Mouse (Mus musculus) heart, adult 8-10 months (tissue): ENCODE measurements around the gene Sit1. TPM values are rescaled to one million over a fixed set of nuclear protein-coding genes. Genes with fewer than 3 reads are reported as not detected.

Experiments
- DNase-seq: peaks from one replicate; pipeline ENCODE4 v3.0.0; 2022; ENCODE audit warnings: low spot score
- total RNA-seq, 4 experiments: library from RNA; stranded (reverse); gene quantifications; 2 replicates each; pipeline ENCODE4 v1.2.4; 2022

Gene Sit1
- total RNA-seq, 4 experiments from 2014 or later, result not detected

DNA sequence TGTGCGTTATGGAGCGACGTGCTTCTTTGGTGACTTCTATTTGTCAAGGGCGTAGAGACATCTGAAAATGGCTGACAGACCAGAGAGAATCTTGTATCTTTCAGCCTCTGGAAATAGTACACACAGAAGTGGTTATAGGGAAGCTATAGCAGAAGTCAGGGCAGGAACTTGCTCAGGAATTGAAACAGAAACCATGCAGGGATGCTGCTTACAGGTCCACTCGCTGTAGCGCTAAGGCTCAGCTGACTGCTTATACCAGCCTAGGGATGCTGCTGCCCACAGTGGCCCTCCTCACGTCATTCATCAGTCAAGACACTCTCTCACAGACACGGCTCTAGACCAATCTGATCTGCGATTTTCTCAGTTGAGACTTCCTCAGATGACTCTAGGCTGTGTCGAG is 13.2 kb downstream of the Sit1 start:
- no peak for DNase-seq

DNA sequence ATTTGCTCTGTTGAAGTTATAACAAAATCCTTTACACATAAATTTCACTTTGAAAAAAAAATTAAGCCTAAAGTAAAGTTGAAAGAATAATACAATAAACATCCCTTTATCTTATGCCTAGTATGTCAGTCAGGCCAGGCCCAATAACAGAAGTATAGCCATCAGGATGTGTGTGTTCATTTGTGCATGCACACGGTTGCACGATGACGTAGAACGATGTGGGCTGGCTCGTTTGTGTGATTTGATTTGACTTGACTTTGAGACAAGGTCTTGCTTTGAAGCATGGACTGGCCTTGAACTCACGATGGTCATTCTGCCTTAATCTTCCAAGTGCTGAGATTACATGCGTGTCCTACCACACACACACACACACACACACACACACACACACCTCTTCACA is 16.7 kb downstream of the Sit1 start:
- no peak for DNase-seq

DNA sequence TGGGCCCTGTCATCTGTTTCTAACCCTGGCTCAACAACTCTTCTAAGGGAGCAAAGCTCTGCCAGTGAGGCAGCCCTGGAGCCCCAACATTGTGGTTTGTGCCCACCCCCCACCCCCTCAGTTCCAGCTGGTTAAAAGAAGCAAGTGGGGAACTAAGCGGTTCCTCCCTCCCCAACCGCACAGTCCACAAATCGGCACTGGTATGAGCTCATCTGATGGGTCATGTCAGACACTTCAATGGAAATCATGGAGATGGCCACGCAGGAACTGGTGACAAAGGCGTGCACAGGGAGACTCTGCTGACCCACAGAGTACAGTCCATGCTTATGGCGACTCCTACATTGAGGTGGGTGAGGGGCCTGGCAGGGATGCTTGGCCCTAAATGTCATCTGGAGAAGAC is 17.6 kb downstream of the Sit1 start:
- no peak for DNase-seq

DNA sequence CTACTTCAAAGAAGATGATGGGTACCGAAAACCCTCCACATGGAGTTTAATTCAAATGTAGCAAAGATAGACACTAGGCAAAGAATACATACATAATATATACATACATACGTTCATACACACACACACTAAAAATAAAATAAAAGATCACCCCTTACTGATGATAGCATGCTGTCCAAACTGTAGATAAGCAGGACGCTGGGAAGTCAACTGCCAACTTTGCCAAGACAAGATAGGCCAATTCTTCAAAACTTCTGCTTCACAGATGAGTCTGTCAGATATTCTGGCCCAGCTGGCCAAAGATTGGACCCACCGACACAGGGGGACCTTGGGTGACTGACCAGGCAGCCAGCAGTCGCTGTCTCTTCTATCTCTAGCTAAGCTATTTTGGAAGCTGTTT is 20.4 kb downstream of the Sit1 start:
- DNase-seq, result no peak

DNA sequence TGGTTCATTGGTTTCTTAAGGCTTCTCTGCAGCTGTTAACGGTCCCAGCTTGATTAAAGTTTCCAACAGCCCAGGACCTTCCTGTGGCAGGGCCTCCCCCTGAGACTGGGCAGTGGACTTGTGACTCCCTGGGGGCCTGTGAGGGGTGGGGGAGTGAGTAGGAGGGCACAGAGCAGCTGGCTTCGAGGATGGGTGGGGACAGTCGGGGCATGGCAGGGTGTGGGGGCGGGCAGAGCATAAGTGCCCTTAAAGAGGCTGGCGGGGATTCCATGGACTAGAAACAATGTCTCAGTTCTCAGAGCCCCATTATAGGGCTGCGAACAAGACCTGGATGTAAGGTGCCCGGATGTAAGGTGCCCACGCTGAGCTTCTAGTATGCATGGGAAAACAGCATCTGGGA is 26.4 kb downstream of the Sit1 start:
- no peak for DNase-seq

GRCm38 (mm10) chr4:43456470-43456869 is 27.1 kb downstream of the Sit1 start:
- no peak for DNase-seq

GRCm38 (mm10) chr4:43454041-43454836 is 29.3 kb downstream of the Sit1 start, which contains the start of gene Cd72:
TSS of gene Cd72 (minus strand) at chr4:43454628.
- no peak for DNase-seq

DNA sequence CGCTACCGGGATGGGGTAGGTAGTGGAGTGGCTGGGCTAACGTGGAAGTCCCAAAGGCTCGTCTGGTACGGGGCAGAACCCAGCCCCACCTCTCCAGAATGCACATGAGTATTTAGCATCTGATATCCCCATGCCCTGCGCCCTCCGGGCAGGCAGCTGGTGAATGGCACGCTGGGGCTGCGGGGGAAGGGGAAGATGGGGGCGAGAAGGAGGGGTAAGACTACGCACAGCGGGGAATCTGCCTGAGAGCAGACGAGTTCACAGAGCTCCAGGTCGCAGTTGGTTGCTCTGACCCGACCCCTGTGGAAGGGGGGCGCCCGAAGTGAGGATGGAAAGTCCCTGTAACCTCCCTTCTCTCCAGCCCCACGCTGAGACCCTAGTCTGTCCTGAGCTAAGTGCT is 30.1 kb downstream of the Sit1 start:
- DNase-seq, result no peak

DNA sequence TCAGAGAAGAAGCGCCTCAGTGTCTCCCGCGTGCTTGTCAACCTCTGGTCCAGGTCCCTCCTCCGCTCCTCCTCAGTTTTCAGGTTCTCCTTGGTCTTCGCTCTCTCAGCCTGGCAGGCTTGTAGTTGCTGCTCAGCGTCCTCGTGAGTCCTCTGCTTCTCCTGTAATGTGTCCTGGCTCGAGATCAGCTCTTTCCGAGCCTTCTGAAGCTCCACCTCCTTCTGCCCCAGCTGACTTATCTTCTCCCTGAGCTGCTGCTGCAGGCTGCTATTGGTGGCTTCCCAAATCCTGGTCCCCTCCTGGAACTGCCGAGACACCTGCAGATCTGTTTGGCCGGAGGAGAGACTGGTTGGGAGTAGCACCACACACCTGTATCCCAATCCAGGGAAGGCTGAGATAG is 31.2 kb downstream of the Sit1 start:
- no peak for DNase-seq

DNA sequence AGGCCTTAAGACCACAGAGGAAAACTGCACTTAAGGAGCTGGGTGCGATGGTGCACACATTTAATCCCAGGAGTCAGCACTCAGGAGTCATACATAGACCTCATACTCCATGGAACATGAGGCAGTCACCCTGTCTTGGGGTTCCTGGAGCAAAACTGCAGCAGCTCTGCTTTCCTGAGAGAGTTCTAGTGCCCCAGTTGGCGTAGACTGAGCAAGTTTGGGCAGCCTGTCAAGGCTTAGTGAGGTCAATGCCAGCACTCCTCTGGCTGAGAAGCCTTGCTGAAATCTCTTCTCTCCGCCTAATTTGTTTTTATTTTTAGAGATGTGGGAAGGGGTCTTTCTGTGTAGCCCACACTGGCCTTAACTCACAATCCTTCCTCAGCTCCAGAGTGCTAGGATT is 35.0 kb downstream of the Sit1 start:
- no peak for DNase-seq

GRCm38 (mm10) chr4:43447251-43447650 is 36.3 kb downstream of the Sit1 start:
- DNase-seq, result no peak

DNA sequence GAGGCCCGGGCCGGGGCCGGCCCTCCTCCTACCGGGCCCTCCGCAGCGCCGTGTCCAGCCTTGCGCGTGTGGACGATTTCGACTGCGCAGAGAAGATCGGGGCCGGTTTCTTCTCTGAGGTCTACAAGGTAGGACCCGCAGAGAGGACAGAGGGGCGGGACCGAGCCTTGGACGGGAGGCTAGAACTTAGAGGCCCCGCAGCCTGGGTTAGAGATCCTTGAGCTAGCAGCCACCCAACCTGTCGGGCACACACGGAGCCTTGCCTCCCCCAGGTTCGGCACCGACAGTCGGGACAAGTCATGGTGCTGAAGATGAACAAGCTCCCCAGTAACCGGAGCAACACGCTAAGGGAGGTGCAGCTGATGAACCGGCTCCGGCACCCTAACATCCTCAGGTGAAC is 40.0 kb downstream of the Sit1 start:
- no peak for DNase-seq

DNA sequence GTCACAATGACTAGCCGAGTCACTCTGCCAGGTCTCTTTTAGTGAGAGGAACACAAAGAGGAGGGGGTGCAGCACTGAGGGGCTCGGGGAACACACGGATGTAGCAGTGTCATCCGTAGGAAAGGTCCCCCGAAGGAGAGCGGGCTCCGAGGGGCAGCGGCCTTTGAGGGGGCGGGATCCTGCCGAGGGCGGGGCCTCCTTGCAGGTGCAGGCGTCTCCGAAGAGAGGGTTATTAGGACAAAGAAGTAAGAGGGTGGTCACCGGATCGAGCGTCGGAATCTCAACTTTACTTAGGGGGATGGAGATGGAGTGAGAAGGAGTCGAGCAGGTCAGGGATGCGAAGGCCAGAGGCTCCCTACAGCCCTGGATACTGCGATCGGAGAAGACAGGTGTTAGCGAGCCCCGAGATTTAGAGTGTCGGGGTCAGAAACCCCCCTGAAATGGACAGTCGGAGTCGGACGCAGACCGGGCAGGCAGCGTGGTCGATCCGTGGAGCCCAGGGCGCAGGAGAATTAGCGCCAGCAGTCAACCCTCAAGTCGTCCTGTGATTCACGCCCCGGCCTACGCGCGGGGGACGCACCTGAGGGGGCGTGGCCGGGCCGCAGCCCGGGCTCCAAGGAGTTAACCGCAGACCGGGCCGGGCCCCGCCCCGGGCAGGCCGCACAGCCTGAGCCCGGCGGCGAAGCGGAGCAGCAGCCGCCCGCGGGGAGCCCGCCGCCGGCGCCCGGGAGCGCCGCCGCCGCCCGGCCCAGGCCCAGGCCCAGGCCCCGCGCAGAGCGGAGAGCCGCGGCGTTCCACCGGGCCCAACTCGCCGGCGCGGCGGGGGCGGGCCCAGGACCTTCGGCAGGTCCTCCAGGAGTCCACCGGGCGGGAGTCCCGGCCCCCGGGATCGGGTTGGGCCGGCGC is 40.8 kb downstream of the Sit1 start:
- no peak for DNase-seq

DNA sequence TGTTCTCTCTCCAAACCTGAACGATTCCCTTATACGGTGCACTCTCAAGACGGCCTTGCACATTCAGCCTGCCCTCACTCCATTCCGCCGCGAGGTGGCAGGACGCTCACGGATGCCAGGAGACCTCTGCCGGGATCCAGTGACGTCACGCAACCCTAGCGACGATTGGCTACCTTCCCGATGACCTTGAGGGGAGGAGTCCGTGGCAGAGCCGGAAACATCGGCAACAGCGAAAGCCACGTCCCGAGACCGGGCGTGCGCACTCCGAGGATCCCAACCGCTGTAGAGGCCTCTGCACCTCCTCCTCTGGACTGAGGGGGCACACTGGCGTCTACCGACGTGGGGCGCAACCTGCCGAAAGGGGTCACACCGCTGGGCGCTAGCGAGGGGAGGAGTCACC is 41.5 kb downstream of the Sit1 start:
- peak; percentile 99 for DNase-seq

GRCm38 (mm10) chr4:43441639-43442038 is 41.9 kb downstream of the Sit1 start, which contains the start of gene Tesk1:
TSS of gene Tesk1 (plus strand) at chr4:43441939.
- DNase-seq, result no peak

DNA sequence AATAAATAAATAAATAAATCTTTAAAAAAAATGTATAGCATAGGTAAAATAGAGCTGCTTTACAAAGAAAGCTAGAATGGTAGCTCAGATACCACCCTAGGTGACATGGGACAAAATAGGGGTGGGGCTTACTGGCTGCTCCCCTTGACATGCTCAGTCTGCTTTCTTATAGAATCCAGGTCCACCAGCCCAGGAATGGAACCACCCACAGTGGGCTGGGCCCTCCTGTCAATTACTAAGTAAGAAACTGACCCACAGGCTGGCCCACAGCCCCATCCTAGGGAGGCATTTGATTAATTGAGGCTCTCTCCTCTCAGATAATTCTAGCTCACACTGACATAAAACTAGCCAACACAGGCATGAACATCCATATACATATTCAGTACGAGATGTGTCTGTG is 50.7 kb downstream of the Sit1 start:
- DNase-seq, result no peak

Other genes with a start within 250 kb of the Sit1 start
- under 1 TPM in 1 of 4 experiments, not detected in 3; 0.09 TPM for gene Atp8b5, start 216.6 kb downstream of the Sit1 start, total RNA-seq
- 10 to 100 TPM; 47.4 to 58.6 (median 48.9) TPM for gene Rusc2, start 101.8 kb downstream of the Sit1 start, total RNA-seq
- gene Fam166b, start 54.6 kb downstream of the Sit1 start, total RNA-seq, result not detected
- 10 to 100 TPM; 31.3 to 38.2 (median 35.2) TPM for gene Tesk1, start 41.8 kb downstream of the Sit1 start, total RNA-seq
- gene Cd72, start 29.1 kb downstream of the Sit1 start, total RNA-seq, result 1 to 10 TPM in 1 of 4 experiments, under 1 TPM in 3; 0.24 to 1.1 (median 0.69) TPM
- 10 to 100 TPM; 28.7 to 39.4 (median 32.4) TPM for gene Ccdc107, start 9.2 kb upstream of the Sit1 start, total RNA-seq
- not detected for gene Arhgef39, start 16.0 kb upstream of the Sit1 start, total RNA-seq
- gene Car9, start 23.2 kb upstream of the Sit1 start, total RNA-seq, result 1 to 10 TPM in 1 of 4 experiments, under 1 TPM in 3; 0.25 to 1.0 (median 0.52) TPM
- gene Tpm2, start 40.0 kb upstream of the Sit1 start, total RNA-seq, result 10 to 100 TPM; 25.4 to 34.9 (median 31.1) TPM
- 10 to 100 TPM; 39.7 to 48.8 (median 43.2) TPM for gene Creb3, start 78.6 kb upstream of the Sit1 start, total RNA-seq
- gene Tln1, start 79.0 kb upstream of the Sit1 start, total RNA-seq, result 100 to 1,000 TPM in 2 of 4 experiments, 10 to 100 TPM in 2; 96.1 to 117 (median 101) TPM
- 10 to 100 TPM; 31.3 to 39.6 (median 34.6) TPM for gene Rgp1, start 95.0 kb upstream of the Sit1 start, total RNA-seq
- gene Gba2, start 95.1 kb upstream of the Sit1 start, total RNA-seq, result 10 to 100 TPM; 11.7 to 14.0 (median 13.0) TPM
- under 1 TPM in 1 of 4 experiments, not detected in 3; 0.52 TPM for gene Msmp, start 100.8 kb upstream of the Sit1 start, total RNA-seq
- gene Npr2, start 148.2 kb upstream of the Sit1 start, total RNA-seq, result 10 to 100 TPM; 41.4 to 57.5 (median 44.0) TPM
- under 1 TPM in 1 of 4 experiments, not detected in 3; 0.53 TPM for gene Spag8, start 169.9 kb upstream of the Sit1 start, total RNA-seq
- gene Hint2, start 172.7 kb upstream of the Sit1 start, total RNA-seq, result 100 to 1,000 TPM; 162 to 188 (median 167) TPM
- gene Tmem8b, start 185.2 kb upstream of the Sit1 start, total RNA-seq, result 10 to 100 TPM; 20.3 to 24.0 (median 21.7) TPM
- under 1 TPM; 0.14 to 0.38 (median 0.28) TPM for gene Fam221b, start 185.4 kb upstream of the Sit1 start, total RNA-seq
- not detected for gene Olfr70, start 217.1 kb upstream of the Sit1 start, total RNA-seq
- gene Olfr71, start 226.5 kb upstream of the Sit1 start, total RNA-seq, result not detected
- gene Hrct1, start 243.5 kb upstream of the Sit1 start, total RNA-seq, result 1 to 10 TPM; 3.0 to 4.4 (median 4.3) TPM
- 1 to 10 TPM; 3.6 to 4.4 (median 4.1) TPM for gene Spaar, start 246.3 kb upstream of the Sit1 start, total RNA-seq